Mouse (Mus musculus): ENCODE measurements around the gene Gm9507. TPM values are rescaled to one million over a fixed set of nuclear protein-coding genes. Genes with fewer than 3 reads are reported as not detected.
"Not testable (repeated sequence)": the region's sequence is repeated elsewhere in the genome, so short reads cannot be mapped to it uniquely, and the experiment has no call there.

Gene Gm9507
- polyA plus RNA-seq, 1 experiment from 2014 or later: not detected

DNA sequence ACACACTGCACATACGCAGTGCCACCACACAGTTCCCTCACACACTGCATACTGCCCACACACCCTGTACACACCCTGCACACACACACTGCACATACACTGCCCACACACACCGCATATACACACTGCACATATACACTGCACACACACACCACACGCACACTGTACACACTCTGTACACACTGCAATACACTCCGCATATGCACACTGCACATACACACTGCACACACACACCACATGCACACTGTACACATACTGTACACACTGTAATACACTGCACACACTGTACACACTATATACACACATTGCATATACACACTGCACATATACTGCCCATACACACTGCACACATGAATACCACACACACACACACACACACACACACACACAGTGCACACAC lies 6.9 kb upstream of the Gm9507 start:
- Histone ChIP-seq H3K9ac (replicated peaks; ENCODE audit: low read depth, low read length) (no peak overlapping the region), H3K4me2 (ENCODE audit: low read depth, low read length) (no peak overlapping the region), H3K27me3 (ENCODE audit: control insufficient read depth, insufficient read depth, low read length) (no peaks in the 10 kb centered on the region), H3K4me1 (ENCODE audit: control insufficient read depth, insufficient read depth, low read length) (no peaks in the 10 kb centered on the region), H3K4me3 (ENCODE audit: low read depth, low read length) (no peak overlapping the region), H3K9me3 (ENCODE audit: control insufficient read depth, low read length) (no peaks in the 10 kb centered on the region), H3K27ac (ENCODE audit: low read depth, low read length) (no peak overlapping the region), H3K36me3 (ENCODE audit: control insufficient read depth, insufficient read depth, low read length) (no peaks in the 10 kb centered on the region)
- no peak for ATAC-seq (ENCODE audit: low read depth)
- WGBS: over 99% methylated on average over 4 of the region's 4 CpGs

DNA sequence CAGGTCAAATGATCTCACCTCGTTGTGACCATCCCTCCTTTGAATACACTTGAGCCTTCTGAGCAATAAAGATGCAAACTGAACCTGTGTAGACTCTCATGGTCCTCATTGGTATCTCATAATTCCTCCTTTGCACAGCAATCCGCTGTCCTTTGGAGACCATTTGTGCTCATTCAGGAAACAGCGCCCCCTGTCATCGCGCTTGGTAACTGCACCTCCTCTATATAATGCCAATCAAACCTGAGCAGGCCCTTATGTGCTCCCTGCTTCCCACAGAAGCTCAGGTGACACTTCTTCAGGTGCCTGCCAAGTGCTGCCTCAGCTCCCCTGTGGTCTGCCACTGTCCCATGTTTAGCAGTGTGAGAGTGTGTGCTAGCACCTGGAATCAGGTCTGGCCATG lies 3.9 kb upstream of the Gm9507 start:
- no peak for ATAC-seq (ENCODE audit: low read depth)
- Histone ChIP-seq H3K4me3 (ENCODE audit: low read depth, low read length) (no peak overlapping the region), H3K27me3 (ENCODE audit: control insufficient read depth, insufficient read depth, low read length) (no peaks in the 10 kb centered on the region), H3K9ac (replicated peaks; ENCODE audit: low read depth, low read length) (no peak overlapping the region), H3K9me3 (ENCODE audit: control insufficient read depth, low read length) (no peaks in the 10 kb centered on the region), H3K27ac (ENCODE audit: low read depth, low read length) (no peak overlapping the region), H3K36me3 (ENCODE audit: control insufficient read depth, insufficient read depth, low read length) (no peaks in the 10 kb centered on the region), H3K4me1 (ENCODE audit: control insufficient read depth, insufficient read depth, low read length) (no peaks in the 10 kb centered on the region), H3K4me2 (ENCODE audit: low read depth, low read length) (no peak overlapping the region)
- 36% methylated on average over 5 of the region's 5 CpGs for WGBS

DNA sequence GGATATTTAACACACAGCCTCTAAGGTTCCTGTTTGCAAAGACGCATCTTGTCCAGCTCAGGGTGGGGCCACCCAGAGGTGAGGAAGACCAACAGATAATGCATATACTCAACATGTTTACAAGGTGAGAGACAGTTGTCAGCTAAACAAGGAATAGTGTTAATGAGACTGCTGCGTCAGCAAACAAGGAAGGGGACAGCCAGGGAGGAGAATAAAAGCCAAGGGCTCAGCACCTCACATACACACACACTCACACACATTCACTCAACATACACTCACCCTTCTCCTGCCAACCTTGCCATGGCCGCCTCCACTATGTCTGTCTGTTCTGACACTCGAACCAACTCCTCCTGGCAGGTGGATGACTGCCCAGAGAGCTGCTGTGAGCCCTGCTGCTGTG lies 2.7 kb upstream of the Gm9507 start, which contains the start of gene Gm2696:
Gene Gm2696, plus strand, starts transcription at position 301 of the 400 bp plus-strand sequence.
- Histone ChIP-seq H3K9me3 (ENCODE audit: control insufficient read depth, low read length) (no peaks in the 10 kb centered on the region), H3K36me3 (ENCODE audit: control insufficient read depth, insufficient read depth, low read length) (no peaks in the 10 kb centered on the region)
- no peak for ATAC-seq (ENCODE audit: low read depth)

DNA sequence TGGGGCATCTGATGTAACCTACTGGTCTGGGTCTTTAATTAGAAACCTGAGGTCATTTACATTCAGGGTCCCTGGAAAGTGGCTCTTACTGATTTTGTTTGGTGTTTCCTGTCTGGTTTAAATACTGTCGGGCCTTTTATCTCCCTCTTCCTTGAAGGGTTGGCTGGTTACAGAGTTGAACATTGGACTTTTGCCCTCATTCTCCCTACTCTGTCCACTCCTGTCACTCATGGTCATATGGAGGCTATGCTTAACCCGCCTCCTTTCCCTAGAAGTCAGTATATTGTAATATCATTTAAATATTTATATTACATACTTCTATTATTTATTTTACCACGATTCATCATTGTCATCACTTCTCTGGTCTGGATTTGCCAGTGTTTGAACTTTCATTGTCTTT lies 7.5 kb downstream of the Gm9507 start:
- no peak overlapping the region for H3K4me3 ChIP-seq (ENCODE audit: low read depth, low read length)
- no peak for ATAC-seq (ENCODE audit: low read depth)

More for the DNA sequence above, 2.7 kb upstream of the Gm9507 start, which contains the start of gene Gm2696:
- no peak within 1 kb of the TSS for H3K27ac ChIP-seq (ENCODE audit: low read depth, low read length)
- H3K4me3 ChIP-seq (ENCODE audit: low read depth, low read length): no peak within 1 kb of the TSS
- no peak within 1 kb of the TSS for H3K9ac ChIP-seq (replicated peaks; ENCODE audit: low read depth, low read length)
- no peaks in the 10 kb centered on the region for H3K27me3 ChIP-seq (ENCODE audit: control insufficient read depth, insufficient read depth, low read length)
- no peak within 1 kb of the TSS for H3K4me2 ChIP-seq (ENCODE audit: low read depth, low read length)
- H3K4me1 ChIP-seq (ENCODE audit: control insufficient read depth, insufficient read depth, low read length): no peaks in the 10 kb centered on the region
- 59% methylated on average over 4 of the region's 4 CpGs for WGBS

DNA sequence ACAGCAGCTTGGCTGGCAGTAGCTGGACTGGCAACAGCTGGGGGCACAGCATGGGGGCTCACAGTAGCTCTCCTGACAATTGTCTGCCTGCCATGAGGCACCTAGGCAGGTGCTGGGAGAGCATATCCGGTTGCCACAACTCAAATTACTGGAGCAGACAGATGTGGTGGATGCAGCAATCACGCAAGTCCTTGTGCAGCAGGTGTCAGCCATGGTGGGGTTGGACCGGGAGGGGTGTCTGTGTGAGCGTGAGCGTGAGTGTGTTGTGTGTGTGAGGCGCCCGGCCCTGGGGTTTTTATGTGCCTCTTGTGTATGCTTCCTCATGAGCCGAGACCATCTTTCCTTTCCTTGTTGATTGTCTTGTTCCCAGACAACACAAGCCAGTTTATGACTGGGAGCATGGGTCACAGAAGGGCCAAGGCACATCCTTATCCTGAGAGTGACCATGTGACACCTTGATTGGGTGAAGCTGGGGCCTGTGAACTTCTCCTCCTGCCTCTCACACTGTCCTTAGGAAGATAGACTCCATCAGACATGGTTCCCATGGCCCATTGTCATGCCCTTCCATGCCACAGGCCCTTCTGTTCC lies 12.6 kb downstream of the Gm9507 start, which contains the start of gene Gm19668:
Gene Gm19668, minus strand, starts transcription at position 213 of the 588 bp plus-strand sequence.
- H3K36me3 ChIP-seq (ENCODE audit: control insufficient read depth, insufficient read depth, low read length): no peaks in the 10 kb centered on the region
- ATAC-seq (ENCODE audit: low read depth): 0 out of 2 replicates have a peak, but pooled peaks have one; percentile 14
- H3K9me3 ChIP-seq (ENCODE audit: control insufficient read depth, low read length): no peaks in the 10 kb centered on the region
- H3K27me3 ChIP-seq (ENCODE audit: control insufficient read depth, insufficient read depth, low read length): no peaks in the 10 kb centered on the region
- H3K4me3 ChIP-seq (ENCODE audit: low read depth, low read length): no peak within 1 kb of the TSS
- no peak within 1 kb of the TSS for H3K27ac ChIP-seq (ENCODE audit: low read depth, low read length)
- no peak within 1 kb of the TSS for H3K4me2 ChIP-seq (ENCODE audit: low read depth, low read length)
- no peaks in the 10 kb centered on the region for H3K4me1 ChIP-seq (ENCODE audit: control insufficient read depth, insufficient read depth, low read length)
- no peak within 1 kb of the TSS for H3K9ac ChIP-seq (replicated peaks; ENCODE audit: low read depth, low read length)
- WGBS: 34% methylated on average over 8 of the region's 8 CpGs

More for the DNA sequence above, 7.5 kb downstream of the Gm9507 start:
- no peak overlapping the region for H3K9ac ChIP-seq (replicated peaks; ENCODE audit: low read depth, low read length)
- WGBS: 87% methylated on average over 3 of the region's 3 CpGs
- H3K27ac ChIP-seq (ENCODE audit: low read depth, low read length): no peak overlapping the region
- H3K4me2 ChIP-seq (ENCODE audit: low read depth, low read length): no peak overlapping the region
- H3K9me3 ChIP-seq (ENCODE audit: control insufficient read depth, low read length): no peaks in the 10 kb centered on the region
- H3K4me1 ChIP-seq (ENCODE audit: control insufficient read depth, insufficient read depth, low read length): no peaks in the 10 kb centered on the region
- H3K36me3 ChIP-seq (ENCODE audit: control insufficient read depth, insufficient read depth, low read length): no peaks in the 10 kb centered on the region
- H3K27me3 ChIP-seq (ENCODE audit: control insufficient read depth, insufficient read depth, low read length): no peaks in the 10 kb centered on the region

DNA sequence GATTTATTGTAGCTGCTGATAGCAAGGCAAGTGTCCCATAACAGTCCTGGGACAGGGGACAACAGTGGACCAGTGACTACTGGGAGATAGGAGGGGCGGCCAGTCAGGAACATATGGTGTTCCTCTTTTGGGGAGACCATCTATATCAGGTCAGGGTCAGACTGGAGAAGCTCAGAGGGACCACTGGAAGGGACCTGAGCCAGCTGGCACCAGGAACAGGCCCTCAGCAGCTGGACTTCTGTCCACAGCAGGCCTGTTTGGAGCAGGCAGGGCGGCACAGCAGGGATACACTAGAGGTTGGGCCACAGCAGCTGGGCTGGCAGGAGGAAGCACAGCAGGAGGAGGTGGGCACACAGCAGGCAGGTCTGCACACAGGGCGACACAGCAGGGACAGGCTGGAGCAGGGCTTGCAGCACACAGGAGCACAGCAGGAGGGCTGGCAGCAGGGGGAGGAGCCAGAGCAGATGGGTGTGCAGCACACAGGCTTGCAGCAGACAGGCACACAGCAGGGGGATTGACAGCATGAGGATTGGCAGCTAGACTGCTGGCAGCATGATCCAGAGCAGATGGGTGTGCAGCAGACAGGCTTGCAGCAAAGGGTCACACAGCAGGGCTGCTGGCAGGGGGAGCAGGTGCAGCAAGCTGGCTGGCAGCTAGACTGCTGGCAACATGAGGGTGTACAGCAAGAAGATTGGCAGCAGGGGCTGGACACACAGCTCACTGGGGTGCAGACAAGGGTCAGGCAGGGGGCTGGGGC lies 13.3 kb downstream of the Gm9507 start:
- not testable (repeated sequence) for H3K36me3 ChIP-seq (ENCODE audit: control insufficient read depth, insufficient read depth, low read length); ATAC-seq (ENCODE audit: low read depth); H3K4me1 ChIP-seq (ENCODE audit: control insufficient read depth, insufficient read depth, low read length); H3K4me2 ChIP-seq (ENCODE audit: low read depth, low read length); H3K27ac ChIP-seq (ENCODE audit: low read depth, low read length); H3K9ac ChIP-seq (replicated peaks; ENCODE audit: low read depth, low read length); H3K4me3 ChIP-seq (ENCODE audit: low read depth, low read length); H3K9me3 ChIP-seq (ENCODE audit: control insufficient read depth, low read length); H3K27me3 ChIP-seq (ENCODE audit: control insufficient read depth, insufficient read depth, low read length)
- 33% methylated on average over 3 of the region's 3 CpGs for WGBS

- Histone ChIP-seq H3K27me3 (ENCODE audit: control insufficient read depth, insufficient read depth, low read length) (no peaks in the 10 kb centered on the region), H3K9ac (replicated peaks; ENCODE audit: low read depth, low read length) (no peak overlapping the region), H3K36me3 (ENCODE audit: control insufficient read depth, insufficient read depth, low read length) (no peaks in the 10 kb centered on the region), H3K4me3 (ENCODE audit: low read depth, low read length) (no peak overlapping the region), H3K9me3 (ENCODE audit: control insufficient read depth, low read length) (no peaks in the 10 kb centered on the region), H3K4me1 (ENCODE audit: control insufficient read depth, insufficient read depth, low read length) (no peaks in the 10 kb centered on the region), H3K27ac (ENCODE audit: low read depth, low read length) (no peak overlapping the region), H3K4me2 (ENCODE audit: low read depth, low read length) (no peak overlapping the region)
- 16% methylated on average over 3 of the region's 3 CpGs for WGBS
- no peak for ATAC-seq (ENCODE audit: low read depth)
Measured at GRCm38 (mm10) chr10:77797677-77798076, 14.0 kb downstream of the Gm9507 start.

DNA sequence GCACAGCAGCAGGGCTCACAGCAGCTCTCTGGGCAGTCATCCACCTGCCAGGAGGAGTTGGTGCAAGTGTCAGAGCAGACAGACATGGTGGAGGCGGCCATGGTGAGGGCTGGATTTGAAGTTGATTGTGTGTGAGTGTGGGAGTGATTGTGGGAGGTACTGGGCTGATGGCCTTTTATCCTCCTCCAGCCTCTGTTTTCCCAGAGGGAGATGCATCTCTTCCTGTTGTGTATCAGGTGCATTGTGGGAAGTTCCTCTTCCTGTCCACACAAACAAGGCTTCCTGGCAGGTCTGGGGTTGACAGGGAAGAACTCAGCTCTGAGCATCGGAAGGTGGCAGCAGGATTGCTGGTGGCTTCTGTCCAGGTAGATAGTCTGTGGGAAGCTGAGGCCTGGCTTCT lies 16.7 kb downstream of the Gm9507 start, which contains the start of gene Gm9639:
Gene Gm9639, minus strand, starts transcription at position 101 of the 400 bp plus-strand sequence.
- Histone ChIP-seq H3K4me1 (ENCODE audit: control insufficient read depth, insufficient read depth, low read length) (no peaks in the 10 kb centered on the region), H3K27me3 (ENCODE audit: control insufficient read depth, insufficient read depth, low read length) (no peaks in the 10 kb centered on the region), H3K9ac (replicated peaks; ENCODE audit: low read depth, low read length) (no peak within 1 kb of the TSS), H3K4me3 (ENCODE audit: low read depth, low read length) (no peak within 1 kb of the TSS), H3K4me2 (ENCODE audit: low read depth, low read length) (no peak within 1 kb of the TSS), H3K36me3 (ENCODE audit: control insufficient read depth, insufficient read depth, low read length) (no peaks in the 10 kb centered on the region), H3K9me3 (ENCODE audit: control insufficient read depth, low read length) (no peaks in the 10 kb centered on the region), H3K27ac (ENCODE audit: low read depth, low read length) (no peak within 1 kb of the TSS)
- ATAC-seq (ENCODE audit: low read depth): no peak
- 60% methylated on average over 2 of the region's 2 CpGs for WGBS

DNA sequence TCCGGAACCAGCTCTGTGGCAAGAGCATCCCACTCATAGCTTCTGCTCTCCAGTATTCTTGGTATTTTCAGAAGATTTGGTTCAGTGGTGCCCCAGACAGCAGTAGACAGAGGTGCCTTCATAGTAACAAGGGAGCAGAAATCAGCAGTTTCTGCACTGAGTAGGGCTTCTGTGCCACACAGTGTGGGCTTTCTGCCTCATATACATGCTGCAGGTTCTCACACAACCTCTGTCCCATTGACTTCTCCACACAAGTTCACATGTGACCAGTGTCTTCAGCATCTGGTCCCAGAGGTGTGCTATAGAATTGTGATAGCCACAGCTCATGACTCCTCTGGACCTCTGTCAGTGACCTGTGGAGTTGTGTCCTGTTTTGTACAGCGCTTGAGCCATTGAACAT lies 23.0 kb downstream of the Gm9507 start:
- Histone ChIP-seq H3K27ac (ENCODE audit: low read depth, low read length) (no peak overlapping the region), H3K27me3 (ENCODE audit: control insufficient read depth, insufficient read depth, low read length) (no peaks in the 10 kb centered on the region), H3K9ac (replicated peaks; ENCODE audit: low read depth, low read length) (no peak overlapping the region), H3K9me3 (ENCODE audit: control insufficient read depth, low read length) (no peaks in the 10 kb centered on the region), H3K36me3 (ENCODE audit: control insufficient read depth, insufficient read depth, low read length) (no peaks in the 10 kb centered on the region), H3K4me3 (ENCODE audit: low read depth, low read length) (no peak overlapping the region), H3K4me1 (ENCODE audit: control insufficient read depth, insufficient read depth, low read length) (no peaks in the 10 kb centered on the region), H3K4me2 (ENCODE audit: low read depth, low read length) (no peak overlapping the region)
- ATAC-seq (ENCODE audit: low read depth): no peak
- WGBS: 83% methylated on average over 2 of the region's 2 CpGs
